Mouse (Mus musculus) neural tube, postnatal 0 days (tissue): ENCODE measurements around the gene Dlg3. TPM values are rescaled to one million over a fixed set of nuclear protein-coding genes. Genes with fewer than 3 reads are reported as not detected.

Experiments
- polyA plus RNA-seq: library from polyadenylated mRNA; unstranded; fragments of >200 nt; fragmentation: Nextera tagmentation; extraction: Ambion mirVana; gene quantifications from 2 replicates; pipeline ENCODE4 v1.2.1, GENCODE M21; 2015

Dlg3 gene
- polyA plus RNA-seq, result 3.8 and 6.7 TPM in 2 replicates

DNA sequence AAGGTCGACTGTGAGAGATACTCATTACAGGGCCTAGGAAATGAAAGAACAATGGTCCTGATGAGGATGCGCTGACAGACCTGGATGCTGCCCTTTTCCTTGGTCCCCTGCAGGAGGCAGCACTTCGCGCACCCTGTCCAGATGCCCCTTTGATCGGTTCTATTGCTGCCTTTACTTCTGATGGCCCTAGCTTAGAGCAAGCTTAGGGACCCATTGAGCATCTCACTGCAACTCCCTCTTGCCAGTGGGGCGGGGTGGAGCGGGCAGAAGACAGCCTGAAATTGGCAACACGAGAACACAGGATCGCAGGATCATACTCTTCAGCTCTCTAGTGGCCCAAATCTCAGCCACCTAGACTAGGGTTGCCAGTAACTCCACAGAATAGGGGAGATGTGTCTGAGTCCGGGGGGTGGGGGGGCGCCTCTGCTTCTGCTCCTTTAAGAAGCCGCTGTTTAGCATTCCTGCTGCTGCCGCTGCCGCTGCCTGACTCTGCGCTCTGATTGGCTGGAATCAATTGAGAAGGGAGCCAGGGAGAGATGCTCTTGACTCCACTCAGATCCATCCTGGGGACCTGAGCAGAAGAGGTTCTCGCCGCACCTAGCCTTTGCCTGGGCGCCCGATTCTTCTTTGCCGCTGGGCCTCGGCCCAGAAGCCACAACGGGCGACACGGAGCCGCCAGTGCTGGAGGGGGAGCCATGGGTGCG, at the start of gene Dlg3:
TSS of gene Dlg3 (plus strand) at position 542 of the 704 bp plus-strand sequence.

DNA sequence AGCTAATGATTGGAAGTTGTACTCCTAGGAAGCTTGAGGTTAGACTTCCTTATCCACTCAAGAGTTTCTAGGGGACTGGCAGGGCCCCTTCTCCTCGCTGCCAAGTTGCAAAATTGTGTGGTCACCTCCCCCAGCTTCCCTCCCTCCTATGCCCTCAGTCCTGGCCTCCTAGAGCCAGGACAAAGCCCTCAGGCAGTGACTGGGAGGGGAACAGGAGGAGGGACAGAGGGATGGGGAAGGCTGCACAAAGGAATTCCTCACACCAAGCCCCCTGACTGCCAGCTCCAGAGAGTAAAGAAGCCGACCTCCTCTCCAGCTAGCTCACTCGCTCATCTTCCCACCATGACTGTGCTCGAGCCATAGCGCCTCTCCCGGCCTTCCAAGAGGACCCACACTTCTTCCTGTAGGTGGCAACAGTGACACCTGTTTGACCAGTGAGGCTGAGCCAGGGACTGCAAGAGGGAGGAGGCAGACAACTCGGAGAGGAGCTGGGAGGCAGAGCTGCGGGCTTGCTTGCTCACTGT, 37.8 kb upstream of the Dlg3 start, which contains the start of gene Gdpd2:
TSS of gene Gdpd2 (plus strand) at position 209 of the 524 bp plus-strand sequence.

Other genes with a start within 250 kb of the Dlg3 start
- gene Dgat2l6, start 242.9 kb upstream of the Dlg3 start, polyA plus RNA-seq, result not detected in 2 replicates
- not detected in 2 replicates for gene Awat1, start 195.5 kb upstream of the Dlg3 start, polyA plus RNA-seq
- gene P2ry4, start 172.9 kb upstream of the Dlg3 start, polyA plus RNA-seq, result not detected in 2 replicates
- not detected in 2 replicates for gene Arr3, start 162.2 kb upstream of the Dlg3 start, polyA plus RNA-seq
- 1.3 and 2.4 TPM in 2 replicates for gene Kif4, start 142.0 kb upstream of the Dlg3 start, polyA plus RNA-seq
- 75.9 and 78.0 TPM in 2 replicates for gene Pdzd11, start 141.2 kb upstream of the Dlg3 start, polyA plus RNA-seq
- 31.8 and 41.1 TPM in 2 replicates for gene Gdpd2, start 37.8 kb upstream of the Dlg3 start, polyA plus RNA-seq